Mouse (Mus musculus) limb, embryonic 11.5 days (tissue): ENCODE results near the gene Slc38a8. TPM values are rescaled to one million over a fixed set of nuclear protein-coding genes. Genes with fewer than 3 reads are reported as not detected.

ENCODE experiments used
- ATAC-seq: fragments of 200-750 bp; cut with Nextera tagmentation; 2 replicates; pipeline ENCODE4 v1.8.0; 2017; ENCODE audit warnings: low read depth; ENCODE audit not compliant: insufficient number of reproducible peaks, low FRiP score, low TSS enrichment
- DNase-seq: peaks from one replicate; pipeline ENCODE4 v3.0.0-alpha.2; 2015; ENCODE audit warnings: low spot score
- H3K27ac ChIP-seq: fragments of 300-500 bp; sonication (generic); replicated peaks from 2 replicates; pipeline ENCODE4 v1.5.1; 2014; ENCODE audit warnings: low read depth, mild to moderate bottlenecking, low read length
- H3K27me3 ChIP-seq: fragments of 300-500 bp; sonication (generic); 2 replicates; pipeline ENCODE4 v1.6.1; 2014; ENCODE audit warnings: mild to moderate bottlenecking, low read length, mixed read lengths; ENCODE audit not compliant: control insufficient read depth, insufficient read depth
- H3K36me3 ChIP-seq: fragments of 300-500 bp; sonication (generic); 2 replicates; pipeline ENCODE4 v1.6.1; 2014; ENCODE audit warnings: mild to moderate bottlenecking, low read length, moderate library complexity, mixed read lengths; ENCODE audit not compliant: control insufficient read depth, insufficient read depth
- H3K4me1 ChIP-seq: fragments of 300-500 bp; sonication (generic); 2 replicates; pipeline ENCODE4 v1.6.1; 2014; ENCODE audit warnings: low read length, mixed read lengths; ENCODE audit not compliant: control insufficient read depth, insufficient read depth
- H3K4me2 ChIP-seq: fragments of 300-500 bp; sonication (generic); 2 replicates; pipeline ENCODE4 v1.6.1; 2014; ENCODE audit warnings: low read depth, mild to moderate bottlenecking, moderate library complexity; ENCODE audit not compliant: severe bottlenecking
- H3K4me3 ChIP-seq: fragments of 300-500 bp; sonication (generic); 2 replicates; pipeline ENCODE4 v1.5.1; 2014; ENCODE audit warnings: low read depth, low read length
- H3K9ac ChIP-seq: fragments of 300-500 bp; sonication (generic); 2 replicates; pipeline ENCODE4 v1.6.1; 2014; ENCODE audit warnings: mild to moderate bottlenecking, low read length
- H3K9me3 ChIP-seq: fragments of 300-500 bp; sonication (generic); 2 replicates; pipeline ENCODE4 v1.6.1; 2016; ENCODE audit warnings: low read length; ENCODE audit not compliant: control insufficient read depth
- WGBS: fragments of 180-500 bp; shearing (Covaris S2); extraction: QIAGEN DNeasy Blood & Tissue Kit; methylation state at CpG from one replicate; pipeline ENCODE4 v1.1.7; 2014; 5-methylcytosine and 5-hydroxymethylcytosine counted together
- polyA plus RNA-seq: library from polyadenylated mRNA; unstranded; fragments of >200 nt; fragmentation: Nextera tagmentation; extraction: Ambion mirVana; gene quantifications from 2 replicates; pipeline ENCODE4 v1.2.1, GENCODE M21; 2014

The Slc38a8 gene
- polyA plus RNA-seq, 1 experiment from 2014 or later = not detected

DNA sequence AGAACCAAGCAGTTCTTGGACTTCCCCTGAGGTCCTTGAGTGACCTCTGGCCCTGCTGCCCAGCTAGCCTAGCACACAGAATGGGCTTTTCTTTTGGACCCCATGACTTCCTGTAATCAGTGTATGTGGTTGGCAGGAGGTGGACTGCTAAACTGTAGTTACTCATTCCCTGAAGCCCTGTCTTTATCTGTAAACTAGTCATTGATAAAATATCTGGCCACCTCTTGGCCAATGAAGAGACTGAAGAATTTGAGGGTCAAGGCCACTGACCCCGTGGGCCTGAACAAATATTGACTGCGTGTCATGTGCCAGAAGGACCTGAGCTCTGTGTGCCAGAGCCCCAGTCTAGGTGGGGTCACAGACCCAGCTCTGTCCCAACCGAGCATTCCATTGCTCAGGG is 69.1 kb downstream of the Slc38a8 start:
- WGBS = 75% methylated on average over 3 of the region's 3 CpGs
- no peaks in the 10 kb centered on the region for H3K27me3 ChIP-seq
- ATAC-seq = no peak

DNA sequence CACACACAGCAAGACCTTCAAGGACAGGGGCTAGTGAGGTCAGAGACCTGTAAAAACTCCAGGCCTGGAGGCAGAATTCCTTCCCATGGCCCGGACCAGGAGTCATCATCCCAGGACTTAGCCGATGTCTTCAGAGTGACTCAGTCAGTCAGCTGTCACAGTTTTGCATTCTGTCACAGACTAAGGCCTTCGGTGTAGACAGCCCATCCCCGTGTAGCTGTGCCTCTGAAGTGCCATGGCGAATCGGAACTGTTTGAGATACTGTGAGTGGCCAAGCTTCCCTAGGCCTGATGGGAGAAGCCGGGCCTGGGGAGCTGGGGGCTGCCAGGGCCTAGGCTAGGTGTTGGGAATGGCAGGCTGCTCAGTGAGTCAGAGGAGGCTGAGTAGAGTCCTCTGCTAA is 70.8 kb downstream of the Slc38a8 start:
- H3K27me3 ChIP-seq = no peaks in the 10 kb centered on the region
- H3K9ac ChIP-seq = no peak overlapping the region
- no peak for DNase-seq
- WGBS = 88% methylated on average over 7 of the region's 7 CpGs
- no peaks in the 10 kb centered on the region for H3K9me3 ChIP-seq
- no peaks in the 10 kb centered on the region for H3K36me3 ChIP-seq
- H3K4me2 ChIP-seq = no peak overlapping the region
- H3K4me3 ChIP-seq = no peak overlapping the region
- H3K4me1 ChIP-seq = no peaks in the 10 kb centered on the region
- H3K27ac ChIP-seq = no peak overlapping the region
- no peak for ATAC-seq

More for the DNA sequence above, 69.1 kb downstream of the Slc38a8 start:
- Histone ChIP-seq H3K36me3 (no peaks in the 10 kb centered on the region), H3K27ac (no peak overlapping the region), H3K9me3 (no peaks in the 10 kb centered on the region), H3K4me2 (no peak overlapping the region), H3K9ac (no peak overlapping the region), H3K4me1 (peaks cover 5% of the 10 kb centered on the region; the same call in 1 of the 2 replicates), H3K4me3 (no peak overlapping the region)
- no peak for DNase-seq

- ATAC-seq = no peak
- H3K4me3 ChIP-seq = no peak overlapping the region
- H3K4me2 ChIP-seq = no peak overlapping the region
- H3K36me3 ChIP-seq = no peaks in the 10 kb centered on the region
- DNase-seq = no peak
- no peaks in the 10 kb centered on the region for H3K9me3 ChIP-seq
- no peaks in the 10 kb centered on the region for H3K27me3 ChIP-seq
- H3K4me1 ChIP-seq = no peaks in the 10 kb centered on the region
- no peak overlapping the region for H3K9ac ChIP-seq
- 77% methylated on average over 8 of the region's 8 CpGs for WGBS
- no peak overlapping the region for H3K27ac ChIP-seq
These were observed 71.2 kb downstream of the Slc38a8 start for GRCm38 (mm10) chr8:119430250-119430649.

Other genes starting within 250 kb of the Slc38a8 start
- gene Hsbp1, start 157.2 kb downstream of the Slc38a8 start, polyA plus RNA-seq = 258 and 272 TPM in 2 replicates
- gene Mlycd, start 106.8 kb downstream of the Slc38a8 start, polyA plus RNA-seq = 6.9 and 8.3 TPM in 2 replicates
- 0.20 and 0.37 TPM in 2 replicates for gene Osgin1, start 67.6 kb downstream of the Slc38a8 start, polyA plus RNA-seq
- gene Necab2, start 55.0 kb downstream of the Slc38a8 start, polyA plus RNA-seq = 2.8 and 3.2 TPM in 2 replicates
- 116 and 126 TPM in 2 replicates for gene Mbtps1, start 57.0 kb upstream of the Slc38a8 start, polyA plus RNA-seq
- gene Hsdl1, start 73.5 kb upstream of the Slc38a8 start, polyA plus RNA-seq = 30.1 and 33.9 TPM in 2 replicates
- gene Dnaaf1, start 73.5 kb upstream of the Slc38a8 start, polyA plus RNA-seq = 0.09 TPM in 1 of 2 replicates, not detected in the other
- gene Taf1c, start 103.5 kb upstream of the Slc38a8 start, polyA plus RNA-seq = 11.4 and 12.8 TPM in 2 replicates
- gene Adad2, start 111.0 kb upstream of the Slc38a8 start, polyA plus RNA-seq = 0.09 and 0.18 TPM in 2 replicates
- not detected in 2 replicates for gene Kcng4, start 134.0 kb upstream of the Slc38a8 start, polyA plus RNA-seq
- gene Wfdc1, start 164.7 kb upstream of the Slc38a8 start, polyA plus RNA-seq = not detected in 2 replicates
- gene Atp2c2, start 198.3 kb upstream of the Slc38a8 start, polyA plus RNA-seq = 0.71 and 2.0 TPM in 2 replicates